Mouse (Mus musculus): Measurements from ENCODE around the gene Usp29. TPM values are rescaled to one million over a fixed set of nuclear protein-coding genes. Genes with fewer than 3 reads are reported as not detected.
"Not testable (repeated sequence)": the region's sequence is repeated elsewhere in the genome, so short reads cannot be mapped to it uniquely, and the experiment has no call there.

Gene Usp29
- polyA plus RNA-seq, 1 experiment from 2014 or later, result 5.2 TPM

DNA sequence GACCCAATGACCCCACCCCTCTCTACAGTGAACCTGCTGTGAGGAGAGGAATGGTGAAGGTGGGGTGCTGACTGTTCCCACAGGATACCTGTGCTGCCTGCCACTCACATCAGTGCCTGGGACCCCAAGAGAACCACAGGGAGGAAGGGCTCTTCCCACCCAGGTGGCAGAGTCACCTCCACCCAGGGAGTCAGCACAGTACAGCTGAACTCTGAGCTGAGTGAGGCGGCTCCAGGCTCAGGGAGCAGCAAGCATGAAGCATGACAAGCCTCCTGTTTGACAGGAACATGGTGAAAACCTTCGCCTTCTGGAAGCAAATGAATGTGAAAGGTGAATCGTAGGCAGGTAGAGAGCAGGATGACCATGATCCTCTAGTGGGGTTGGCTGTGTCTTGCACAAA lies 148.5 kb downstream of the Usp29 start:
- H3K27me3 ChIP-seq (ENCODE audit: insufficient read depth, low read length); H3K36me3 ChIP-seq (ENCODE audit: insufficient read depth, low read length); H3K27ac ChIP-seq (ENCODE audit: low read length); H3K4me3 ChIP-seq (ENCODE audit: low read length); H3K4me1 ChIP-seq (ENCODE audit: insufficient read depth, low read length); H3K9ac ChIP-seq (replicated peaks; ENCODE audit: low read length); H3K9me3 ChIP-seq (ENCODE audit: low read length); H3K4me2 ChIP-seq (replicated peaks; ENCODE audit: low read depth, low read length): not testable (repeated sequence)
- ATAC-seq (ENCODE audit: low FRiP score, low TSS enrichment), result peak; percentile 57; the same call in 1 of the 2 replicates
- WGBS, result 72% methylated on average over 3 of the region's 3 CpGs

DNA sequence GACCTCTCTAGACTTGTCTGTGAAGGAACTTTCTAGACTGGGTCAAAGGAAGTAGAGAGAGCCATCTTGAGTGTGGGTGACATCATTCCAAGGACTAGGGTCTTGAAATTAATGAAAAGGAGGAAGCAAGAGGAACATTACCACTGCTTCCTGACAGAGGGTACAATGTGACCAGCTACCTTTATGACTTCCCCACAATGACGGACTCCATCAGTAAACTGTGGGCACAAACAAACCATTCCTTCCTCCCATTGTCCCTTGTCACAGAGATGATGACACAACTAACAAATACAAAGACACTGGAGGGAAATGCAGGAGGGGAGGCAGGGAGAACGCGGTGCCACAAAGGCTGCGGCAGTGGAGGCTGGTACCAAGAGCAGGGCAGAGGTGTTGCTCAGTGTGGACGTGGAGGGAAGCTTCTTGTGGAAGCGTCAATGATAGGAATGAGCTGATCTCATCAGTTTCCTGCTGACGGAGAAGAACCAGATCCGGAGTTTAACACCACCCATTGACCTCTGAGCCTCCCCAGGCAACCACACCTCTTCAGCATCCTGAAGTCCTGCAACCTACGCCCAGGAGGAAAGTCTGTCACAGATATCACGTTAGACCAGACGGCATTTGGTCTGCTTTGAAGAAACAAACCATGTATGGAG lies 149.3 kb downstream of the Usp29 start:
- H3K4me3 ChIP-seq (ENCODE audit: low read length), result no peak overlapping the region
- no peaks in the 10 kb centered on the region for H3K4me1 ChIP-seq (ENCODE audit: insufficient read depth, low read length)
- no peak overlapping the region for H3K27ac ChIP-seq (ENCODE audit: low read length)
- no peak overlapping the region for H3K4me2 ChIP-seq (replicated peaks; ENCODE audit: low read depth, low read length)
- no peaks in the 10 kb centered on the region for H3K9me3 ChIP-seq (ENCODE audit: low read length)
- no peaks in the 10 kb centered on the region for H3K27me3 ChIP-seq (ENCODE audit: insufficient read depth, low read length)
- no peak for ATAC-seq (ENCODE audit: low FRiP score, low TSS enrichment)
- no peaks in the 10 kb centered on the region for H3K36me3 ChIP-seq (ENCODE audit: insufficient read depth, low read length)
- H3K9ac ChIP-seq (replicated peaks; ENCODE audit: low read length), result no peak overlapping the region
- 74% methylated on average over 11 of the region's 11 CpGs for whole genome bisulfite sequencing

DNA sequence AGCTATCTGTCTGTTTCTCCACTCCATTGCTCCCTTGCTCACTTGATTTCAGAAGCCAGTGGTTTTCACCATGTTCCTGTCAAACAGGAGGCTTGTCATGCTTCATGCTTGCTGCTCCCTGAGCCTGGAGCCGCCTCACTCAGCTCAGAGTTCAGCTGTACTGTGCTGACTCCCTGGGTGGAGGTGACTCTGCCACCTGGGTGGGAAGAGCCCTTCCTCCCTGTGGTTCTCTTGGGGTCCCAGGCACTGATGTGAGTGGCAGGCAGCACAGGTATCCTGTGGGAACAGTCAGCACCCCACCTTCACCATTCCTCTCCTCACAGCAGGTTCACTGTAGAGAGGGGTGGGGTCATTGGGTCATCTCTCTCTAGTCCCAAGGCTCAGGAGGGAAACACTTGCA lies 150.5 kb downstream of the Usp29 start:
- not testable (repeated sequence) for H3K4me1 ChIP-seq (ENCODE audit: insufficient read depth, low read length); H3K4me3 ChIP-seq (ENCODE audit: low read length); H3K9ac ChIP-seq (replicated peaks; ENCODE audit: low read length); H3K36me3 ChIP-seq (ENCODE audit: insufficient read depth, low read length); H3K27ac ChIP-seq (ENCODE audit: low read length); H3K27me3 ChIP-seq (ENCODE audit: insufficient read depth, low read length); H3K9me3 ChIP-seq (ENCODE audit: low read length); H3K4me2 ChIP-seq (replicated peaks; ENCODE audit: low read depth, low read length)
- peak; percentile 75 for ATAC-seq (ENCODE audit: low FRiP score, low TSS enrichment)
- no CpG with 5 or more reads among the region's 1 CpGs for WGBS

DNA sequence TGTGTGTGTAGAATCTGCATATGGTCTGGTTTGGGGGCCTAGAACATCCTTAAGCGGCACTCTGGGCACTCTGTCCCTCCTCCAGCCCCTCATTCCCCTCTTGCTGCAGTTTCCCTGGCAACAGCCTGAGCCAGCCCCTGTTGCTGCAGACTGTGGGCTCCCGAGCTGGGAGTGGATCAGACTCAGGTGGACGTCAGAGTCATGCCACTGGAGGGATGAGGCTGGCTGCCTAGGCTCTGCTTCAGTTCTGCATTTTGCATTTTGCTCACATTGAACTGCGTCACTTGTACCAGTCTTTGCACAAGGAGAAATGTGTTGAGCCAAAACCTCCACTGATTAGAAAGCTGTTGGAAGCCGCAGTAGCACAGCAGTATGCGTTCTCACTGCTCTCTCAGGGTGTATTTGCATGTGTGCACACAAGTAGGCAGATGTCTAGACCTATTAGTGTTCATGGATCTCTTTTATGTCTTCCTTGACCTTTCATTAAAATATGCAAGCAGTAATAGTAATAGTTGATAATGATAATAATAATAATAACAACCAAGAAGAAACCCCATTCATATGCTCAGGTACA lies 151.2 kb downstream of the Usp29 start:
- Histone ChIP-seq H3K27me3 (ENCODE audit: insufficient read depth, low read length) (no peaks in the 10 kb centered on the region), H3K27ac (ENCODE audit: low read length) (no peak overlapping the region), H3K9ac (replicated peaks; ENCODE audit: low read length) (no peak overlapping the region), H3K4me2 (replicated peaks; ENCODE audit: low read depth, low read length) (no peak overlapping the region), H3K4me1 (ENCODE audit: insufficient read depth, low read length) (no peaks in the 10 kb centered on the region), H3K4me3 (ENCODE audit: low read length) (no peak overlapping the region), H3K9me3 (ENCODE audit: low read length) (no peaks in the 10 kb centered on the region), H3K36me3 (ENCODE audit: insufficient read depth, low read length) (no peaks in the 10 kb centered on the region)
- 53% methylated on average over 6 of the region's 6 CpGs for WGBS
- ATAC-seq (ENCODE audit: low FRiP score, low TSS enrichment), result peak; percentile 25; the same call in 1 of the 2 replicates

DNA sequence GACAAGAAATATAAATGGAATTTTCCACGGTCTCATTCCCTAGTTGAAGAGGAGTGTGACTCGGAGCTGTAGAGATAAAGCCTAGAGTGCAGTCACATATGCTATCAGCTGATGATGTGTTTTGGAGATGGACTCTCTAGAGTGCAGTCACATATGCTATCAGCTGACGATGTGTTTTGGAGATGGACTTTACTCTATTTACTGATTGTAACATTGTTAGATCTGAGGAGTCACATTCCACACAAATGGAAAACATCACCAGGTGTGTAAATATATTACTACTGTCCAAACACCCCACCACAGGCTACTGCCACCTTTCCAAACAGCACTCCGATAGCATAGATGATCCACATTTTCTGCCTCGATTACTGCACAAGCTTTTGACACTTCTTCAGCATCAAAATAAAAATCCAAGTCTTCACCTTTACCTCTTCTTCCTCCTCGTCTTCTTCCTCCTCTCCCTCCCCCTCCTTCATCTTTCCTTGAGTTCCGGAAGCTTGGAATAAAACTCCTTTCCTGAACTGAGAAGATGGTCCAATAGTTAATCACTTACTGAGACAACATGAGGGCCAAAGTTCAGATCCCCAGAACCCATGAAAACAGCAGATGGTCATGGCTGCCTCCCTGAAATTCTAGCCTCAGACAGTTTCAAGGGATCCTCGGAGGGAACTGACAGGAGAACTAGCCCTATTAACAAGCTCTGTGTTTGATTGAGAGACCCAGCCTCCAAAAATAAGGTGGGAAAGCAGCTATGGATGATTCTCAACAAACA lies 153.2 kb downstream of the Usp29 start:
- Histone ChIP-seq H3K4me3 (ENCODE audit: low read length) (no peak overlapping the region), H3K27ac (ENCODE audit: low read length) (no peak overlapping the region), H3K4me2 (replicated peaks; ENCODE audit: low read depth, low read length) (no peak overlapping the region), H3K9me3 (ENCODE audit: low read length) (no peaks in the 10 kb centered on the region), H3K9ac (replicated peaks; ENCODE audit: low read length) (no peak overlapping the region), H3K36me3 (ENCODE audit: insufficient read depth, low read length) (no peaks in the 10 kb centered on the region), H3K27me3 (ENCODE audit: insufficient read depth, low read length) (no peaks in the 10 kb centered on the region), H3K4me1 (ENCODE audit: insufficient read depth, low read length) (no peaks in the 10 kb centered on the region)
- no peak for ATAC-seq (ENCODE audit: low FRiP score, low TSS enrichment)
- 58% methylated on average over 8 of the region's 8 CpGs for WGBS

DNA sequence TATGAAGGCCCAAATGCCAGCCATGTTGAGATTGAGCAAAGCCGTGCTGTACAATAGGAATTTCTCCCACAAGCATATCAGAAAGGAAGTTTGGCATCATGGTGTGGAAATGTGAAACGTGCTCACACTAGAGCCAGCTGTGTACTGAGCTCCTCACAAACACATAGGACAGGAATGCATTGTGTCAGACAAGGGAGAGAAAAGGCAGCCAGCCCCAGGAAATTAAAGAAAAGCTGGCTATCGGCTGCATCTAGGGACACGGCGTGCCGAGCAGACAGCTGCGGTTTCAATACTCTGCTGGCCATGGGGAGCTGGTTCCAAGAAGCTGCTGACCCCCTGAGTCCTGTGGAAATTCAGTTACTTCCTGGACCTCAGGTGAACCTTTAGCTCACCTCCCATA lies 155.0 kb downstream of the Usp29 start:
- Histone ChIP-seq H3K4me2 (replicated peaks; ENCODE audit: low read depth, low read length) (no peak overlapping the region), H3K4me3 (ENCODE audit: low read length) (no peak overlapping the region), H3K27ac (ENCODE audit: low read length) (0 out of 2 replicates have a peak overlapping the region, but pooled peaks have one; percentile 1), H3K4me1 (ENCODE audit: insufficient read depth, low read length) (no peaks in the 10 kb centered on the region), H3K27me3 (ENCODE audit: insufficient read depth, low read length) (no peaks in the 10 kb centered on the region), H3K9ac (replicated peaks; ENCODE audit: low read length) (no peak overlapping the region), H3K9me3 (ENCODE audit: low read length) (no peaks in the 10 kb centered on the region), H3K36me3 (ENCODE audit: insufficient read depth, low read length) (no peaks in the 10 kb centered on the region)
- 67% methylated on average over 7 of the region's 7 CpGs for WGBS
- ATAC-seq (ENCODE audit: low FRiP score, low TSS enrichment), result no peak

DNA sequence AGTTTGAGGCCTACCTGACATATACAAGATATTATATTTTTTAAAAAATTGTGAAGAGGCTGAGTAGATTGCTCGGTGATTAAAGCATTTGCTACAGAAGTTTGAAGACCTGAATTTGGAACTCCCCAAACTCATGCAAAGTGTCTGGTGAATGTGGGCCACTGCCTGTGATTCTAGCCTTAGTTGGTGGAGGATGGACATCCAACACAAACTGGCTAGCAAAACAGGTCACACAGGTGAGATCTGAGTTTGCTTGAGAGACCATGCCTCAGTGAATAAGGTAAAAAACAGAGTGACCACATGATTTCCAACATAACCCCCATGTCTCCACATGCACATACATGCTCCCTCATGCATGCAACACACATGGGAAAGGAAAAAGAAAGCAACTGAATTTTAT lies 156.5 kb downstream of the Usp29 start:
- WGBS, result 100% methylated on average over 1 of the region's 1 CpGs
- Histone ChIP-seq H3K36me3 (ENCODE audit: insufficient read depth, low read length) (no peaks in the 10 kb centered on the region), H3K9ac (replicated peaks; ENCODE audit: low read length) (no peak overlapping the region), H3K4me1 (ENCODE audit: insufficient read depth, low read length) (peaks cover 5% of the 10 kb centered on the region; the same call in 1 of the 2 replicates), H3K9me3 (ENCODE audit: low read length) (no peaks in the 10 kb centered on the region), H3K27ac (ENCODE audit: low read length) (no peak overlapping the region), H3K4me3 (ENCODE audit: low read length) (no peak overlapping the region), H3K27me3 (ENCODE audit: insufficient read depth, low read length) (no peaks in the 10 kb centered on the region), H3K4me2 (replicated peaks; ENCODE audit: low read depth, low read length) (no peak overlapping the region)
- no peak for ATAC-seq (ENCODE audit: low FRiP score, low TSS enrichment)

DNA sequence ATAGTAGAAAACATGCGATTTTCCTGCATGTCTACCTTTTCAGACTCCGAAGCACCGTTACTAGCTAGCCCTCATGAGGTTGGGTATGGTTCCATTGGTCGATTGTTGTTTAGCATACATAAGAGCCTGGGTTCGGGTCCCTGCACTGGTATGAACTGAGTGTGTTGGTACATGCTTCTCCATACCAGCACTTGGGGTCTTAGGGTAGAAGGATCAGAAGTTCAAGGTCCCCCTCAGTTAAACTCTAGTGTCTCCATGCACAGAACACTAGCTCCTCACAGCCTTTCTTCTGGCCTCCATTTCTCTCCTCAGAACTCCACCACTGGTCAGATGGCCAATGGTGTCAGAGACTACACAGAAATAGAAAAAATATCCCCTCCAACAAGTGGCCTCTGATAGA lies 159.5 kb downstream of the Usp29 start:
- ATAC-seq (ENCODE audit: low FRiP score, low TSS enrichment), result no peak
- Histone ChIP-seq H3K4me2 (replicated peaks; ENCODE audit: low read depth, low read length) (no peak overlapping the region), H3K27me3 (ENCODE audit: insufficient read depth, low read length) (no peaks in the 10 kb centered on the region), H3K9ac (replicated peaks; ENCODE audit: low read length) (no peak overlapping the region), H3K4me3 (ENCODE audit: low read length) (no peak overlapping the region), H3K27ac (ENCODE audit: low read length) (no peak overlapping the region), H3K36me3 (ENCODE audit: insufficient read depth, low read length) (no peaks in the 10 kb centered on the region), H3K9me3 (ENCODE audit: low read length) (no peaks in the 10 kb centered on the region), H3K4me1 (ENCODE audit: insufficient read depth, low read length) (peaks cover 5% of the 10 kb centered on the region; the same call in 1 of the 2 replicates)
- WGBS, result 92% methylated on average over 5 of the region's 5 CpGs

DNA sequence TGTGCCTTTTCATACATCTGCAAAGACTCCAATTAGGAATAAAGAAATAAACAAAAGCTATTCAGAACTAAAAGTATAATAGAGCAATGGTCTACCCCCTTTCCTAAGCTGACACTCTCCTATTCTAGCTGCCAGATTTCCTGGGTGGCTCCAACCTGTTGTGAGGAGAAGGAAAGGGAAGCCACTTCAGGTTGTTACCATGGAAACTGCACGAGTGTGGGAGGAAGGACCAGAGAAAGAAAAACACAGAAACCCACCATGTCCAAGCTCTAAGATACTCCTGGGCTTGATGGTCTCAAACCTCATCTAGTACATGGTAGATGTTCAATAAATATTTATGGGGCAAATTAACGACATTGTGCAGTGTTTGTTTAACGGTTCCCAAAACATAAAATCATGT lies 160.8 kb downstream of the Usp29 start:
- H3K27ac ChIP-seq (ENCODE audit: low read length), result no peak overlapping the region
- H3K36me3 ChIP-seq (ENCODE audit: insufficient read depth, low read length), result no peaks in the 10 kb centered on the region
- no peak overlapping the region for H3K9ac ChIP-seq (replicated peaks; ENCODE audit: low read length)
- H3K4me1 ChIP-seq (ENCODE audit: insufficient read depth, low read length), result peaks cover 5% of the 10 kb centered on the region
- 30% methylated on average over 3 of the region's 3 CpGs for WGBS
- no peak overlapping the region for H3K4me2 ChIP-seq (replicated peaks; ENCODE audit: low read depth, low read length)
- no peaks in the 10 kb centered on the region for H3K9me3 ChIP-seq (ENCODE audit: low read length)
- H3K4me3 ChIP-seq (ENCODE audit: low read length), result no peak overlapping the region
- ATAC-seq (ENCODE audit: low FRiP score, low TSS enrichment), result no peak
- H3K27me3 ChIP-seq (ENCODE audit: insufficient read depth, low read length), result no peaks in the 10 kb centered on the region

DNA sequence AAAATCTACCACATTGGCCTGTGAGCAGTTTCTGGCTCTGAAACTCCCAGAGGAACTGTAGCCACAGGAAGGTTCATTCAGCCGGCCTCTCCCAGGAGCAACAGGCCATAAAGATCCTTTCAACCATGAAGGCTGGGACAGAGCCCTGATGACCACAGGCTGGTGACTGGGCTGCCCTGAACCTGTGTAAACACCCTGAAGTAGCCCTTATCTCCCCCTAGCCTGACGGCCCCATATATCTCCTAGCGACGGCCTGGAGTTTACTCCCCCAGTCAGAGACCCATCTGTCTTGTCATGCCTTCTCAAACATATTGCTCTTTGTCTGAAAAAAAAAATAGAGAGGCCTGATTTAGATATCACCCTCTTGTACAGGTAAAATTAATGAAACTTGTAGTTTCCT lies 166.6 kb downstream of the Usp29 start:
- not testable (repeated sequence) for H3K4me1 ChIP-seq (ENCODE audit: insufficient read depth, low read length); H3K9me3 ChIP-seq (ENCODE audit: low read length); H3K27me3 ChIP-seq (ENCODE audit: insufficient read depth, low read length); H3K4me3 ChIP-seq (ENCODE audit: low read length); H3K4me2 ChIP-seq (replicated peaks; ENCODE audit: low read depth, low read length); H3K36me3 ChIP-seq (ENCODE audit: insufficient read depth, low read length); H3K9ac ChIP-seq (replicated peaks; ENCODE audit: low read length)
- H3K27ac ChIP-seq (ENCODE audit: low read length), result peak overlapping the region; percentile 63
- peak; percentile 98 for ATAC-seq (ENCODE audit: low FRiP score, low TSS enrichment)
- WGBS, result 10% methylated on average over 4 of the region's 4 CpGs

Measured in kidney, embryonic 16.5 days (tissue).